Mouse (Mus musculus): Measurements from ENCODE around the gene Fbxo2. TPM values are rescaled to one million over a fixed set of nuclear protein-coding genes. Genes with fewer than 3 reads are reported as not detected.
"Not testable (repeated sequence)": the region's sequence is repeated elsewhere in the genome, so short reads cannot be mapped to it uniquely, and the experiment has no call there.

The Fbxo2 gene
- polyA plus RNA-seq (2012; rRNA removed) = 0.14 and 0.28 TPM in 2 replicates

- peaks cover 11% of the 10 kb centered on the region for H3K4me1 ChIP-seq (ENCODE audit: control insufficient read depth, insufficient read depth, insufficient read length)
- no peak within 1 kb of the TSS for H3K27ac ChIP-seq (ENCODE audit: insufficient read depth, low read length)
- H3K36me3 ChIP-seq (ENCODE audit: control insufficient read depth, insufficient read depth, low read length) = no peaks in the 10 kb centered on the region
- peaks cover 19% of the 10 kb centered on the region for H3K27me3 ChIP-seq (ENCODE audit: control insufficient read depth, insufficient read depth, low read length)
- TF ChIP-seq CTCF (IDR thresholded peaks at IDR 0.05; ENCODE audit: extremely low read depth, insufficient read depth, insufficient read length, insufficient replicate concordance) (no peak), POLR2A (IDR thresholded peaks at IDR 0.05; ENCODE audit: low read depth, low read length) (no peak)
- peak within 1 kb of the TSS; percentile 64 for H3K4me3 ChIP-seq (ENCODE audit: extremely low read depth, insufficient read depth, insufficient read length)
- no peak for DNase-seq (ENCODE audit: low read depth in 1 of 2, low spot score in 2 of 2)
- 3% methylated on average over 43 of the region's 43 CpGs for WGBS
These were observed at the start of gene Fbxo2, which contains the start of gene Fbxo44 for GRCm38 (mm10) chr4:148160436-148161390. Gene Fbxo2, plus strand, starts transcription at chr4:148160621. Gene Fbxo44, minus strand, starts transcription at chr4:148160482.

GRCm38 (mm10) chr4:148112519-148112918 is 47.9 kb upstream of the Fbxo2 start:
- DNase-seq (ENCODE audit: low read depth in 1 of 2, low spot score in 2 of 2) = no peak
- no peaks in the 10 kb centered on the region for H3K36me3 ChIP-seq (ENCODE audit: control insufficient read depth, insufficient read depth, low read length)
- H3K4me1 ChIP-seq (ENCODE audit: control insufficient read depth, insufficient read depth, insufficient read length) = no peaks in the 10 kb centered on the region
- no peaks in the 10 kb centered on the region for H3K27me3 ChIP-seq (ENCODE audit: control insufficient read depth, insufficient read depth, low read length)
- no peak for TF ChIP-seq CTCF (IDR thresholded peaks at IDR 0.05; ENCODE audit: extremely low read depth, insufficient read depth, insufficient read length, insufficient replicate concordance)
- TF ChIP-seq POLR2A (IDR thresholded peaks at IDR 0.05; ENCODE audit: low read depth, low read length) = no peak
- no peak overlapping the region for H3K4me3 ChIP-seq (ENCODE audit: extremely low read depth, insufficient read depth, insufficient read length)
- WGBS = 84% methylated on average over 12 of the region's 12 CpGs
- no peak overlapping the region for H3K27ac ChIP-seq (ENCODE audit: insufficient read depth, low read length)

GRCm38 (mm10) chr4:148114758-148115391 is 45.5 kb upstream of the Fbxo2 start:
- no peaks in the 10 kb centered on the region for H3K27me3 ChIP-seq (ENCODE audit: control insufficient read depth, insufficient read depth, low read length)
- TF ChIP-seq POLR2A (IDR thresholded peaks at IDR 0.05; ENCODE audit: low read depth, low read length) (no peak), CTCF (IDR thresholded peaks at IDR 0.05; ENCODE audit: extremely low read depth, insufficient read depth, insufficient read length, insufficient replicate concordance) (peak; percentile 99)
- 8% methylated on average over 15 of the region's 15 CpGs for WGBS
- no peaks in the 10 kb centered on the region for H3K4me1 ChIP-seq (ENCODE audit: control insufficient read depth, insufficient read depth, insufficient read length)
- DNase-seq (ENCODE audit: low read depth in 1 of 2, low spot score in 2 of 2) = peak; percentile 35 to 77
- H3K27ac ChIP-seq (ENCODE audit: insufficient read depth, low read length) = no peak overlapping the region
- no peak overlapping the region for H3K4me3 ChIP-seq (ENCODE audit: extremely low read depth, insufficient read depth, insufficient read length)
- no peaks in the 10 kb centered on the region for H3K36me3 ChIP-seq (ENCODE audit: control insufficient read depth, insufficient read depth, low read length)

- 4% methylated on average over 15 of the region's 15 CpGs for WGBS
- Histone ChIP-seq H3K4me3 (ENCODE audit: extremely low read depth, insufficient read depth, insufficient read length) (no peak overlapping the region), H3K4me1 (ENCODE audit: control insufficient read depth, insufficient read depth, insufficient read length) (no peaks in the 10 kb centered on the region), H3K27me3 (ENCODE audit: control insufficient read depth, insufficient read depth, low read length) (no peaks in the 10 kb centered on the region), H3K36me3 (ENCODE audit: control insufficient read depth, insufficient read depth, low read length) (no peaks in the 10 kb centered on the region), H3K27ac (ENCODE audit: insufficient read depth, low read length) (no peak overlapping the region)
- TF ChIP-seq POLR2A (IDR thresholded peaks at IDR 0.05; ENCODE audit: low read depth, low read length) = no peak
- peak; percentile 39; the same call in 1 of the 2 replicates for TF ChIP-seq CTCF (IDR thresholded peaks at IDR 0.05; ENCODE audit: extremely low read depth, insufficient read depth, insufficient read length, insufficient replicate concordance)
- peak; percentile 17 to 45 for DNase-seq (ENCODE audit: low read depth in 1 of 2, low spot score in 2 of 2)
These were observed 45.0 kb upstream of the Fbxo2 start for GRCm38 (mm10) chr4:148115467-148115866.

- Histone ChIP-seq H3K36me3 (ENCODE audit: control insufficient read depth, insufficient read depth, low read length) (no peaks in the 10 kb centered on the region), H3K4me3 (ENCODE audit: extremely low read depth, insufficient read depth, insufficient read length) (no peak overlapping the region)
These were observed 43.8 kb upstream of the Fbxo2 start for GRCm38 (mm10) chr4:148116657-148117056.

GRCm38 (mm10) chr4:148117392-148117791 is 43.0 kb upstream of the Fbxo2 start:
- H3K4me1 ChIP-seq (ENCODE audit: control insufficient read depth, insufficient read depth, insufficient read length) = no peaks in the 10 kb centered on the region
- no peaks in the 10 kb centered on the region for H3K27me3 ChIP-seq (ENCODE audit: control insufficient read depth, insufficient read depth, low read length)
- no peak overlapping the region for H3K27ac ChIP-seq (ENCODE audit: insufficient read depth, low read length)
- 74% methylated on average over 4 of the region's 4 CpGs for WGBS
- DNase-seq (ENCODE audit: low read depth in 1 of 2, low spot score in 2 of 2) = no peak
- no peak for TF ChIP-seq CTCF (IDR thresholded peaks at IDR 0.05; ENCODE audit: extremely low read depth, insufficient read depth, insufficient read length, insufficient replicate concordance)
- no peak for TF ChIP-seq POLR2A (IDR thresholded peaks at IDR 0.05; ENCODE audit: low read depth, low read length)
- H3K4me3 ChIP-seq (ENCODE audit: extremely low read depth, insufficient read depth, insufficient read length) = no peak overlapping the region
- H3K36me3 ChIP-seq (ENCODE audit: control insufficient read depth, insufficient read depth, low read length) = no peaks in the 10 kb centered on the region

More at GRCm38 (mm10) chr4:148116657-148117056, 43.8 kb upstream of the Fbxo2 start:
- H3K27ac ChIP-seq (ENCODE audit: insufficient read depth, low read length) = no peak overlapping the region
- TF ChIP-seq CTCF (IDR thresholded peaks at IDR 0.05; ENCODE audit: extremely low read depth, insufficient read depth, insufficient read length, insufficient replicate concordance) = no peak
- no peak for TF ChIP-seq POLR2A (IDR thresholded peaks at IDR 0.05; ENCODE audit: low read depth, low read length)
- no peaks in the 10 kb centered on the region for H3K4me1 ChIP-seq (ENCODE audit: control insufficient read depth, insufficient read depth, insufficient read length)
- 80% methylated on average over 4 of the region's 4 CpGs for WGBS
- DNase-seq (ENCODE audit: low read depth in 1 of 2, low spot score in 2 of 2) = no peak
- no peaks in the 10 kb centered on the region for H3K27me3 ChIP-seq (ENCODE audit: control insufficient read depth, insufficient read depth, low read length)

GRCm38 (mm10) chr4:148119578-148119977 is 40.8 kb upstream of the Fbxo2 start:
- H3K27me3 ChIP-seq (ENCODE audit: control insufficient read depth, insufficient read depth, low read length); DNase-seq (ENCODE audit: low read depth in 1 of 2, low spot score in 2 of 2); H3K4me3 ChIP-seq (ENCODE audit: extremely low read depth, insufficient read depth, insufficient read length); H3K4me1 ChIP-seq (ENCODE audit: control insufficient read depth, insufficient read depth, insufficient read length); H3K36me3 ChIP-seq (ENCODE audit: control insufficient read depth, insufficient read depth, low read length); H3K27ac ChIP-seq (ENCODE audit: insufficient read depth, low read length): not testable (repeated sequence)
- 83% methylated on average over 9 of the region's 9 CpGs for WGBS
